Mouse (Mus musculus) spleen, adult 2 months (tissue): ENCODE data around the gene Wdr26. TPM values are rescaled to one million over a fixed set of nuclear protein-coding genes. Genes with fewer than 3 reads are reported as not detected.

Source experiments
- DNase-seq, 2 experiments: peaks; one replicate each; pipeline versions ENCODE4 v3.0.0 to v3.0.0-alpha.2; 2012 to 2021; ENCODE audit warnings: low spot score in 2 of 2, low read depth in 1 of 2
- H3K27ac ChIP-seq: fragments of 200-500 bp; 2 replicates; pipeline ENCODE4 v1.5.1; 2012; ENCODE audit warnings: low read length, inconsistent platforms; ENCODE audit not compliant: insufficient read depth
- H3K27me3 ChIP-seq: fragments of 200-500 bp; 2 replicates; pipeline ENCODE4 v1.6.1; 2012; ENCODE audit warnings: mild to moderate bottlenecking, moderate library complexity, low read length, inconsistent platforms; ENCODE audit not compliant: control insufficient read depth, insufficient read depth
- H3K36me3 ChIP-seq: fragments of 200-500 bp; 2 replicates; pipeline ENCODE4 v1.6.1; 2012; ENCODE audit warnings: mild to moderate bottlenecking, low read length, inconsistent platforms; ENCODE audit not compliant: control insufficient read depth, insufficient read depth
- H3K4me1 ChIP-seq: fragments of 200-500 bp; 2 replicates; pipeline ENCODE4 v1.6.1; 2011; ENCODE audit warnings: inconsistent platforms; ENCODE audit not compliant: control insufficient read depth, insufficient read depth, insufficient read length
- H3K4me3 ChIP-seq: fragments of 200-500 bp; 2 replicates; pipeline ENCODE4 v1.5.1; 2011; ENCODE audit warnings: mild to moderate bottlenecking, inconsistent platforms; ENCODE audit not compliant: insufficient read depth, insufficient read length; ENCODE audit errors: extremely low read depth
- POLR2A ChIP-seq: fragments of 200-500 bp; IDR thresholded peaks from 2 replicates; pipeline ENCODE4 v1.6.1; 2011; ENCODE audit warnings: low read depth, low read length, inconsistent platforms
- WGBS: fragments of 180-500 bp; shearing (Covaris S2); methylation state at CpG from one replicate; pipeline ENCODE4 v1.1.7; 2018; 5-methylcytosine and 5-hydroxymethylcytosine counted together
- polyA plus RNA-seq: library from polyadenylated mRNA; depleted of rRNA; stranded (reverse); fragments of >200 nt; gene quantifications from 2 replicates; pipeline ENCODE4 v1.2.3, GENCODE M21; 2012; rRNA removed

Gene Wdr26
- polyA plus RNA-seq, 1 experiment, result 37.2 TPM

DNA sequence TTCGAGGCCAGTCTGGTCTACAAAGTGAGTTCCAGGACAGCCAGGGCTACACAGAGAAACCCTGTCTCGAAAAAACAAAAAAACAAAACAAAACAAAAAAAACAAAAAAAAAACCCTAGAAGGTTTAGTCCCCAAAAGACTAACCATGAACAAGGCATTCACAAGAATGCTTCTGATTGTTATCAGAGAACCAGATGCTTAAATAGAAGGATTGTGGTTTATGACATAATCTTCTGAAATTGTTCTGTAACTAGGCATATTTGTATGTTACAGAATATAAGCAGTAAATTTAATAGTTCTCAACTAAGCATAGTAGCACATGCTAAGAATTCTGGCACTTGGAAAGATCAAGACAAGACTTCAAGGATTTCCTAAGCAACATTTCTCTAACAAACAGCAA, 87.7 kb downstream of the Wdr26 start:
- 93% methylated on average over 2 of the region's 2 CpGs for WGBS

More for the DNA sequence above, 87.7 kb downstream of the Wdr26 start:
- peaks cover 27% of the 10 kb centered on the region for H3K36me3 ChIP-seq
- no peak for TF ChIP-seq POLR2A
- no peak overlapping the region for H3K27ac ChIP-seq
- no peak overlapping the region for H3K4me3 ChIP-seq
- DNase-seq, result no peak
- H3K27me3 ChIP-seq, result no peaks in the 10 kb centered on the region
- no peaks in the 10 kb centered on the region for H3K4me1 ChIP-seq

Other genes with a start within 250 kb of the Wdr26 start
- 50.5 and 52.2 TPM in 2 replicates for gene Ephx1, start 191.1 kb downstream of the Wdr26 start, polyA plus RNA-seq
- 0.04 TPM in 1 of 2 replicates, not detected in the other for gene 9130409I23Rik, start 160.8 kb downstream of the Wdr26 start, polyA plus RNA-seq
- 7.7 and 8.6 TPM in 2 replicates for gene Nvl, start 67.8 kb downstream of the Wdr26 start, polyA plus RNA-seq
- gene Cnih4, start 67.3 kb downstream of the Wdr26 start, polyA plus RNA-seq, result 4.7 and 6.0 TPM in 2 replicates
- 0.04 TPM in 1 of 2 replicates, not detected in the other for gene Cnih3, start 140.6 kb upstream of the Wdr26 start, polyA plus RNA-seq